Mouse (Mus musculus): Measurements from ENCODE around the gene Zfp771. TPM values are rescaled to one million over a fixed set of nuclear protein-coding genes. Genes with fewer than 3 reads are reported as not detected.

Gene Zfp771
- polyA plus RNA-seq, 1 experiment, result 13.1 TPM

DNA sequence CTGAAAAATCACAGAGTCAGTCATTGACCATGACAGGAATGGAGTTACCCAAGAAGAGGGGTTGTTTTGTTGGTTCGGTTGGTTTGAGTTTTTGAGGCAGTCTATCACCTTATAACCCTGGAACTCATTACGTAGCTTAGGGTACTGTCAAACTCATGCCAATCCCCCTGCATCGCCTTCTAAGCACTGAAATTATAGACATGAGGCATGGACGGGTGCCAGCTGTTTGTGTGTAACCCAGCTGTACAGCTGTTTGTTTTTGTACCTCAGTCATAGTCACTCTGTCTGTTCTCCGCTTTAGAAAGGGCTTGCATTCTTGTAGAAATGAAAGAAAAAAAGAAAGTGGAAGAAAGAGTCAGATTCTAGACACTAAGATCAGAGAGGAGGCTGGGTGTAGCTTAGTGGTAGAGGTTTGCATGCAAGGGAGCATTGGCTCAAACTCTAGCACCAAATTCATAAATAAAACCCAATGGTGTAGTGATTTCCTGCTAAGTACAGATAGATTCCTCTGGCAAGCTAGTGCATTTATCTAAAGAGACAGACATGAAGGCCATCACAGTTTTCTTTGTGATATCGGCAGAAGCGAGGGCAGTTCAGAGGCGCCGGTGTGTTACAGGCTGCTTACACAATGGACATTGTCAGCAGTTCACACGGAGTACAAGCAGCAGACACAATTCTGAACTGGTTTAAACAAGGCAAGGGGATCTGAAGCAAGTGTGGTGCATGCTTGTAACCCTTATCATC lies 18.3 kb downstream of the Zfp771 start:
- TF ChIP-seq CTCF (IDR thresholded peaks at IDR 0.05; ENCODE audit: control insufficient read depth, insufficient read depth, low read length) (no peak), POLR2A (IDR thresholded peaks at IDR 0.05; ENCODE audit: borderline replicate concordance, control insufficient read depth, low read depth, low read length) (no peak)
- Histone ChIP-seq H3K4me3 (replicated peaks; ENCODE audit: control insufficient read depth, low read depth, low read length) (no peak overlapping the region), H3K4me1 (ENCODE audit: control insufficient read depth, insufficient read depth, low read length) (peaks cover 3% of the 10 kb centered on the region), H3K27ac (ENCODE audit: control insufficient read depth, insufficient read depth, low read depth, low read length, poor library complexity) (no peak overlapping the region)
- 68% methylated on average over 10 of the region's 10 CpGs for WGBS

GRCm38 (mm10) chr7:127263526-127263925 lies 19.5 kb downstream of the Zfp771 start:
- Histone ChIP-seq H3K4me3 (replicated peaks; ENCODE audit: control insufficient read depth, low read depth, low read length) (no peak overlapping the region), H3K4me1 (ENCODE audit: control insufficient read depth, insufficient read depth, low read length) (no peaks in the 10 kb centered on the region; the same call in 1 of the 2 replicates), H3K27ac (ENCODE audit: control insufficient read depth, insufficient read depth, low read depth, low read length, poor library complexity) (no peak overlapping the region)
- TF ChIP-seq CTCF (IDR thresholded peaks at IDR 0.05; ENCODE audit: control insufficient read depth, insufficient read depth, low read length), result no peak
- no peak for TF ChIP-seq POLR2A (IDR thresholded peaks at IDR 0.05; ENCODE audit: borderline replicate concordance, control insufficient read depth, low read depth, low read length)
- 94% methylated on average over 3 of the region's 3 CpGs for WGBS

- no peak overlapping the region for H3K4me3 ChIP-seq (replicated peaks; ENCODE audit: control insufficient read depth, low read depth, low read length)
- WGBS, result 23% methylated on average over 2 of the region's 2 CpGs
- peaks cover 4% of the 10 kb centered on the region for H3K4me1 ChIP-seq (ENCODE audit: control insufficient read depth, insufficient read depth, low read length)
- H3K27ac ChIP-seq (ENCODE audit: control insufficient read depth, insufficient read depth, low read depth, low read length, poor library complexity), result peak overlapping the region; percentile 68; the same call in 1 of the 2 replicates
- no peak for TF ChIP-seq CTCF (IDR thresholded peaks at IDR 0.05; ENCODE audit: control insufficient read depth, insufficient read depth, low read length)
- no peak for TF ChIP-seq POLR2A (IDR thresholded peaks at IDR 0.05; ENCODE audit: borderline replicate concordance, control insufficient read depth, low read depth, low read length)
Observed at GRCm38 (mm10) chr7:127270256-127270655, 26.2 kb downstream of the Zfp771 start.

DNA sequence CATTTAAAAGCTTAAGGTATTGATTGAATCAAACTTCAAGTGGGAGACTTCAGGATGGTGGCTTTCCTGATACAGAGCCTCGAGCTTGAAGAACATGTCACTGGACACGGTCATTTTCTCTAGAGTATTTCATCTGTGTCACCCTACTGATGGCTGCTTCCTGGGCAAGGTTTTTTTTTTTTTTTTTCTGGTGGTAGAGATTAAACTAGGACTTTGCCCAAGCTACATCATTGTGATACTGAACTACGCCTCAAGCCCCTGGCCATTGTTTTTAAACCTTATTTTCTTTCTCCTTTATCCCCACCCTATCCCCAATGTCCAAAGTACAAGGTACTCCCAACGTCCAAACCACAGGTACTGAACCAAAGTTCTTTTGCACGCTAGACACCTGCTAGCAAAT lies 26.6 kb downstream of the Zfp771 start:
- Histone ChIP-seq H3K4me1 (ENCODE audit: control insufficient read depth, insufficient read depth, low read length) (peaks cover 4% of the 10 kb centered on the region), H3K27ac (ENCODE audit: control insufficient read depth, insufficient read depth, low read depth, low read length, poor library complexity) (peak overlapping the region; percentile 68; the same call in 1 of the 2 replicates), H3K4me3 (replicated peaks; ENCODE audit: control insufficient read depth, low read depth, low read length) (no peak overlapping the region)
- TF ChIP-seq CTCF (IDR thresholded peaks at IDR 0.05; ENCODE audit: control insufficient read depth, insufficient read depth, low read length) (no peak), POLR2A (IDR thresholded peaks at IDR 0.05; ENCODE audit: borderline replicate concordance, control insufficient read depth, low read depth, low read length) (no peak)
- WGBS, result 51% methylated on average over 5 of the region's 5 CpGs

GRCm38 (mm10) chr7:127271093-127271492 lies 27.0 kb downstream of the Zfp771 start:
- Histone ChIP-seq H3K4me3 (replicated peaks; ENCODE audit: control insufficient read depth, low read depth, low read length) (no peak overlapping the region), H3K27ac (ENCODE audit: control insufficient read depth, insufficient read depth, low read depth, low read length, poor library complexity) (peak overlapping the region; percentile 64; the same call in 1 of the 2 replicates), H3K4me1 (ENCODE audit: control insufficient read depth, insufficient read depth, low read length) (peaks cover 4% of the 10 kb centered on the region)
- WGBS, result 86% methylated on average over 4 of the region's 4 CpGs
- TF ChIP-seq CTCF (IDR thresholded peaks at IDR 0.05; ENCODE audit: control insufficient read depth, insufficient read depth, low read length) (no peak), POLR2A (IDR thresholded peaks at IDR 0.05; ENCODE audit: borderline replicate concordance, control insufficient read depth, low read depth, low read length) (no peak)

- Histone ChIP-seq H3K4me1 (ENCODE audit: control insufficient read depth, insufficient read depth, low read length) (peaks cover 4% of the 10 kb centered on the region), H3K27ac (ENCODE audit: control insufficient read depth, insufficient read depth, low read depth, low read length, poor library complexity) (no peak overlapping the region), H3K4me3 (replicated peaks; ENCODE audit: control insufficient read depth, low read depth, low read length) (peak overlapping the region; percentile 92)
- TF ChIP-seq CTCF (IDR thresholded peaks at IDR 0.05; ENCODE audit: control insufficient read depth, insufficient read depth, low read length) (no peak), POLR2A (IDR thresholded peaks at IDR 0.05; ENCODE audit: borderline replicate concordance, control insufficient read depth, low read depth, low read length) (no peak)
- WGBS, result 90% methylated on average over 15 of the region's 15 CpGs
Observed at GRCm38 (mm10) chr7:127272566-127272965, 28.5 kb downstream of the Zfp771 start.

DNA sequence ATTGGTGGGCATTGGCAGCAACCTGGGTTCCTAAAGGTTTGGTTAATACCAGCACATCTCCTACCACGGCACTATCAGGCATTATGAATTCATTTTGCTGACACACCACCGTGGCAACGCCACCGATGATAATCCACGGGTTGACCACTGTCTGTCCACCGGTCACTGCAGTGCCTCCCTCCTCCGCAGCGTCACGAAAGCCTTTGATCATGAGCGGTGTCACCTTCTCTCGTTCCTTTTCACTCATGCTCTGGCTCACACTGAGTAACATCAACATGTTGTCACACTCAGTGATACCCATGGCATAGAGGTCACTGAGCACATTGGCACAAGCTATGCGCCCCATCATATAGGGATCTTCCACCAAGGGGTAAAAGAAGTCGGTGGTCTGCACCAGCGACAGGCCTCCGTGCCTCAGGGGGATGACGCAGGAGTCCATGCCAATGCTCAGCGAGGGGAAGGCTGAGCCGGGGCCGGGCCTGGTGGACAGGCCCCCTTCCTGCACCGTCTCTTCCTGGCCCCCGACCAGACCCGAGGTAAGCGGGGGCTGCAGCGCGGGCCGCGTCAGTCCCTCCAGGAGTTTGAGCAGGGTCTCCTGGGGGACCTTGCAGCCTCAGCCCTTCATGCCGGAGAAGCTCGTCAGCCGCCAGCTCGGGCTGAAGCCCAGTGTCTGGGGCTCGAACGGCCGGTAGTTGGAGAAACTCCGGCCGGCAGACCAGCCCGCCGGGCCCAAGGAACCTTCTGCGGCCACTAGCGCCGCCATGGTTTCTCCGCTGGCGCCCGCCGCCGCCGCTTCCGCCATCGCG lies 29.2 kb downstream of the Zfp771 start:
- peak overlapping the region; percentile 92 for H3K4me3 ChIP-seq (replicated peaks; ENCODE audit: control insufficient read depth, low read depth, low read length)
- peaks cover 4% of the 10 kb centered on the region for H3K4me1 ChIP-seq (ENCODE audit: control insufficient read depth, insufficient read depth, low read length)
- H3K27ac ChIP-seq (ENCODE audit: control insufficient read depth, insufficient read depth, low read depth, low read length, poor library complexity), result peak overlapping the region; percentile 92
- no peak for TF ChIP-seq POLR2A (IDR thresholded peaks at IDR 0.05; ENCODE audit: borderline replicate concordance, control insufficient read depth, low read depth, low read length)
- no peak for TF ChIP-seq CTCF (IDR thresholded peaks at IDR 0.05; ENCODE audit: control insufficient read depth, insufficient read depth, low read length)
- WGBS, result 7% methylated on average over 50 of the region's 50 CpGs
